Mouse (Mus musculus) 416B (cell line): ENCODE data around the gene Kprp.
"Not testable (repeated sequence)": the region's sequence is repeated elsewhere in the genome, so short reads cannot be mapped to it uniquely, and the experiment has no call there.

Experiments used
- DNase-seq: peaks from one replicate; pipeline ENCODE4 v3.0.0; 2011; ENCODE audit warnings: low read depth

Gene Kprp

GRCm38 (mm10) chr3:92827108-92827507, at the start of gene Kprp:
TSS of gene Kprp (minus strand) at chr3:92827247.
- no peak for DNase-seq

GRCm38 (mm10) chr3:92874180-92874579, 47.1 kb upstream of the Kprp start:
- no peak for DNase-seq

GRCm38 (mm10) chr3:92870116-92870515, 43.1 kb upstream of the Kprp start, which contains the start of gene 2310050C09Rik:
TSS of gene 2310050C09Rik (minus strand) at chr3:92870216.
- no peak for DNase-seq

- DNase-seq = no peak
Measured at GRCm38 (mm10) chr3:92851186-92851585, 24.1 kb upstream of the Kprp start, which contains the start of gene Lce1l. TSS of gene Lce1l (minus strand) at chr3:92851286.

GRCm38 (mm10) chr3:92825808-92826207, 1.2 kb downstream of the Kprp start:
- DNase-seq = peak; percentile 8

GRCm38 (mm10) chr3:92816036-92816435, 11.0 kb downstream of the Kprp start:
- not testable (repeated sequence) for DNase-seq

- DNase-seq = no peak
Measured at GRCm38 (mm10) chr3:92815581-92815980, 11.5 kb downstream of the Kprp start.

GRCm38 (mm10) chr3:92807791-92808190, 19.3 kb downstream of the Kprp start, which contains the start of gene Lce1k:
TSS of gene Lce1k (minus strand) at chr3:92807891.
- no peak for DNase-seq

- DNase-seq = no peak
Measured at GRCm38 (mm10) chr3:92790414-92790813, 36.6 kb downstream of the Kprp start, which contains the start of gene Lce1j. TSS of gene Lce1j (minus strand) at chr3:92790514.

- DNase-seq = no peak
Measured at GRCm38 (mm10) chr3:92778799-92779198, 48.2 kb downstream of the Kprp start, which contains the start of gene Lce1i. TSS of gene Lce1i (minus strand) at chr3:92778899.
